8 mouse cellular contexts compared by ENCODE assay signal in the genomic region with DNA sequence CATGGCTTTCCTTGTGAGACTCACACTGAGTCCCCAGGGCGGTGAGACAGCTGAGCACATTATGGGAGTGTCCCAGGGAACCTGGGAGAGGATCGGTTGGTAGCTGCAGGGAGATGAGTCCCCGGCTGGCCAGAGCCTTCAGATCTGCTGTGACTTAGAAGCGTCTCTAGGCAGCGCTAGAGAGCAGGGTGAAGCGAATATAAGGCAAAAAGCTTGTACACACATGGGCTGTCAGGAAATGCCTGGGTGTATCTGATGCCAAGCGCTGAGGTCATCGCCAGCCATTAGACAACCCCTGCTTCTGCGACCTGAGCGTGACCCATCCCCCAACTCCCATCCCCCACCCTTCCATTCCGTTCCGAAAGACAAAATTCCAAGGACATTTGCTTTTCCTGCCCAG.
DNase-seq lines count a peak whose midpoint lies in the region; ATAC-seq and TF ChIP-seq lines count a peak whose summit lies in the region.

No protein-coding gene starts in this region.

- no peaks in the 10 kb centered on the region for H3K27me3 ChIP-seq in C2C12 (ENCODE audit: control insufficient read depth, insufficient read depth, insufficient read length)
- H3K27me3 ChIP-seq in heart, embryonic 10.5 days (ENCODE audit: insufficient read depth, poor library complexity, severe bottlenecking): no peaks in the 10 kb centered on the region
- H3K27me3 ChIP-seq in liver, embryonic 13.5 days: no peaks in the 10 kb centered on the region

- H3K79me2 ChIP-seq in C2C12 (ENCODE audit: control insufficient read depth, insufficient read depth): no peaks in the 10 kb centered on the region

- peak; percentile 80 to 91 for DNase-seq in adrenal gland, adult (ENCODE audit: inconsistent age in 2 of 2, low spot score in 1 of 2)
- DNase-seq in embryo, embryonic 10.5 days (ENCODE audit: low spot score): peak; percentile 85
- DNase-seq in heart, embryonic 10.5 days (ENCODE audit: low spot score): peak; percentile 88
- DNase-seq in kidney, adult 9 months: peak; percentile 74
- peak; percentile 11 for DNase-seq in liver, embryonic 13.5 days
- DNase-seq in neural tube, embryonic 10.5 days (ENCODE audit: extremely low spot score, low spot score): peak; percentile 55
- peak; percentile 76 for DNase-seq in thymus, postnatal 0 days (ENCODE audit: low spot score)

- 9% methylated on average over 12 of the region's 12 CpGs for WGBS in heart, embryonic 10.5 days
- WGBS in liver, embryonic 13.5 days (ENCODE audit: insufficient replicate concordance): 9% methylated on average over 12 of the region's 12 CpGs

- no peak overlapping the region for H3K4me3 ChIP-seq in C2C12 (ENCODE audit: insufficient read depth, poor library complexity, severe bottlenecking)
- H3K4me3 ChIP-seq in heart, embryonic 10.5 days: peak overlapping the region; percentile 10; the same call in 1 of the 2 replicates
- H3K4me3 ChIP-seq in liver, embryonic 13.5 days (replicated peaks): no peak overlapping the region

- 0 out of 2 replicates have a peak, but pooled peaks have one; percentile 45 for ATAC-seq in liver, embryonic 13.5 days (ENCODE audit: low read depth)

- H3K36me3 ChIP-seq in C2C12 (ENCODE audit: control insufficient read depth, insufficient read depth): no peaks in the 10 kb centered on the region
- no peaks in the 10 kb centered on the region for H3K36me3 ChIP-seq in heart, embryonic 10.5 days
- H3K36me3 ChIP-seq in liver, embryonic 13.5 days: no peaks in the 10 kb centered on the region

- H3ac ChIP-seq in C2C12 (ENCODE audit: control insufficient read depth, insufficient read length, low read depth): no peak overlapping the region

- no peak overlapping the region for H3K9ac ChIP-seq in liver, embryonic 13.5 days

- H3K4me2 ChIP-seq in liver, embryonic 13.5 days: peak overlapping the region; percentile 23; the same call in 1 of the 2 replicates

- H3K9me3 ChIP-seq in heart, embryonic 10.5 days: no peaks in the 10 kb centered on the region
- H3K9me3 ChIP-seq in liver, embryonic 13.5 days (replicated peaks): no peaks in the 10 kb centered on the region

- peak; percentile 21 for TF ChIP-seq CTCF in C2C12 (IDR thresholded peaks at IDR 0.05; ENCODE audit: control insufficient read depth, insufficient read depth, insufficient read length)

- peak overlapping the region; percentile 17; the same call in 1 of the 2 replicates for H3K27ac ChIP-seq in heart, embryonic 10.5 days
- H3K27ac ChIP-seq in liver, embryonic 13.5 days: no peak overlapping the region

- H3K4me1 ChIP-seq in heart, embryonic 10.5 days: peaks cover 18% of the 10 kb centered on the region
- peaks cover 7% of the 10 kb centered on the region; the same call in 1 of the 2 replicates for H3K4me1 ChIP-seq in liver, embryonic 13.5 days (replicated peaks)

- H3K79me3 ChIP-seq in C2C12 (ENCODE audit: low read depth): no peaks in the 10 kb centered on the region

TF ChIP-seq in C2C12, 6 proteins besides CTCF, POLR2A, EP300 and RAD21:
- no peak for TF ChIP-seq MYOD1 (IDR thresholded peaks at IDR 0.05; ENCODE audit: control insufficient read depth, insufficient read length, low read depth)
- TF ChIP-seq MYOG (IDR thresholded peaks at IDR 0.05; ENCODE audit: control insufficient read depth, extremely low read depth, insufficient read length): no peak
- no peak for TF ChIP-seq MAX (IDR thresholded peaks at IDR 0.05)
- TF ChIP-seq CEBPB (IDR thresholded peaks at IDR 0.05; ENCODE audit: low read depth): no peak
- TF ChIP-seq USF1 (IDR thresholded peaks at IDR 0.05; ENCODE audit: low read depth): no peak
- TF ChIP-seq FOSL1 (IDR thresholded peaks at IDR 0.05; ENCODE audit: insufficient read depth, low read length, poor library complexity, severe bottlenecking): no peak

Comparison
In these comparisons a context has a peak if more than half of its experiments do, and no peak if none do; other contexts are left out.
1. DNase-seq: peak in every context shown above with its lines; median percentile 88 in heart, embryonic 10.5 days; 86 in adrenal gland, adult; 85 in embryo, embryonic 10.5 days; 76 in thymus, postnatal 0 days; 74 in kidney, adult 9 months; 55 in neural tube, embryonic 10.5 days; 11 in liver, embryonic 13.5 days.